Mouse (Mus musculus) gastrocnemius, postnatal 25 days (tissue): ENCODE results near the gene Trit1. TPM values are rescaled to one million over a fixed set of nuclear protein-coding genes. Genes with fewer than 3 reads are reported as not detected.
"Not testable (repeated sequence)": the region's sequence is repeated elsewhere in the genome, so short reads cannot be mapped to it uniquely, and the experiment has no call there.

ENCODE experiments used
- DNase-seq: peaks from one replicate; pipeline ENCODE4 v3.0.0; 2022
- long read RNA-seq, 2 experiments: library from polyadenylated mRNA; stranded (forward); transcript quantifications; one replicate each; pipeline ENCODE4 v2.0.0; 2021
- total RNA-seq, 2 experiments: library from RNA; stranded (reverse); gene quantifications; 1 replicate in 1 of 2; 2 replicates in 1 of 2; pipeline ENCODE4 v1.2.3; 2021

Gene Trit1
- 1 to 10 TPM; 6.7 to 7.6 TPM for total RNA-seq
- long read RNA-seq, experiment 1, partial matches to known transcripts, result 0 of 5 reads
- long read RNA-seq, experiment 1, other reads (novel, unspliced or antisense), result 1 of 5 reads
- long read RNA-seq, experiment 2, transcript Trit1-201 (11 exons, 2,074 nt), result major isoform, 6 of 11 reads
- long read RNA-seq, experiment 2, partial matches to known transcripts, result 0 of 11 reads
- long read RNA-seq, experiment 2, other reads (novel, unspliced or antisense), result 4 of 11 reads

- DNase-seq, result peak; percentile 89
Observed at GRCm38 (mm10) chr4:123016451-123016957, at the start of gene Trit1. Trit1 (plus strand) TSS chr4:123016597.

GRCm38 (mm10) chr4:122968106-122968505 is 48.3 kb upstream of the Trit1 start:
- DNase-seq, result no peak

GRCm38 (mm10) chr4:122971191-122971590 is 45.2 kb upstream of the Trit1 start:
- no peak for DNase-seq

- DNase-seq, result no peak
Observed at GRCm38 (mm10) chr4:122971646-122972045, 44.8 kb upstream of the Trit1 start.

GRCm38 (mm10) chr4:122972056-122972455 is 44.3 kb upstream of the Trit1 start:
- DNase-seq, result no peak

GRCm38 (mm10) chr4:122974976-122975520 is 41.3 kb upstream of the Trit1 start:
- no peak for DNase-seq

- no peak for DNase-seq
Observed at GRCm38 (mm10) chr4:122976885-122977284, 39.5 kb upstream of the Trit1 start.

- DNase-seq, result no peak
Observed at GRCm38 (mm10) chr4:122978850-122979249, 37.5 kb upstream of the Trit1 start.

GRCm38 (mm10) chr4:122979826-122980225 is 36.6 kb upstream of the Trit1 start:
- no peak for DNase-seq

GRCm38 (mm10) chr4:122980684-122981083 is 35.7 kb upstream of the Trit1 start:
- DNase-seq, result no peak

- DNase-seq, result no peak
Observed at GRCm38 (mm10) chr4:122981238-122981637, 35.2 kb upstream of the Trit1 start.

- no peak for DNase-seq
Observed at GRCm38 (mm10) chr4:122981930-122982329, 34.5 kb upstream of the Trit1 start.

GRCm38 (mm10) chr4:122982537-122982936 is 33.9 kb upstream of the Trit1 start:
- no peak for DNase-seq

GRCm38 (mm10) chr4:122983486-122984261 is 32.7 kb upstream of the Trit1 start:
- DNase-seq, result no peak

- DNase-seq, result no peak
Observed at GRCm38 (mm10) chr4:122985110-122985509, 31.3 kb upstream of the Trit1 start.

GRCm38 (mm10) chr4:122987421-122987820 is 29.0 kb upstream of the Trit1 start:
- no peak for DNase-seq

- not testable (repeated sequence) for DNase-seq
Observed at GRCm38 (mm10) chr4:122988004-122988403, 28.4 kb upstream of the Trit1 start.

GRCm38 (mm10) chr4:122991177-122991576 is 25.2 kb upstream of the Trit1 start:
- no peak for DNase-seq

- DNase-seq, result no peak
Observed at GRCm38 (mm10) chr4:122992276-122992675, 24.1 kb upstream of the Trit1 start.

GRCm38 (mm10) chr4:122995404-122996220 is 20.8 kb upstream of the Trit1 start, which contains the start of gene Mycl:
Mycl (plus strand) TSS chr4:122995652.
- DNase-seq, result peak; percentile 46

GRCm38 (mm10) chr4:122996221-122996617 is 20.2 kb upstream of the Trit1 start:
- DNase-seq, result no peak
